Mouse (Mus musculus) G1E (cell line): ENCODE results near the gene Sbk3. TPM values are rescaled to one million over a fixed set of nuclear protein-coding genes. Genes with fewer than 3 reads are reported as not detected.

Experiments used
- ATAC-seq: 2 replicates; pipeline ENCODE4 v1.8.0; 2016; ENCODE audit warnings: mild to moderate bottlenecking; ENCODE audit not compliant: insufficient number of reproducible peaks, poor library complexity, low FRiP score, severe bottlenecking; ENCODE audit errors: extremely low read depth
- DNase-seq: peaks from one replicate; pipeline ENCODE4 v3.0.0; 2012; ENCODE audit warnings: low spot score
- H3K27me3 ChIP-seq: 2 replicates; pipeline ENCODE4 v1.6.1; 2012; ENCODE audit warnings: mild to moderate bottlenecking, low read length, inconsistent platforms; ENCODE audit not compliant: insufficient read depth
- H3K36me3 ChIP-seq: replicated peaks from 2 replicates; pipeline ENCODE3; 2012; ENCODE audit warnings: mild to moderate bottlenecking, inconsistent platforms
- H3K4me1 ChIP-seq: 2 replicates; pipeline ENCODE4 v1.6.1; 2012; ENCODE audit warnings: low read depth, low read length, inconsistent platforms, mixed read lengths; ENCODE audit not compliant: insufficient read depth
- H3K4me3 ChIP-seq: 2 replicates; pipeline ENCODE4 v1.5.1; 2012; ENCODE audit warnings: low read depth, mild to moderate bottlenecking, inconsistent platforms, low read length, moderate library complexity, mixed read lengths
- H3K9me3 ChIP-seq: replicated peaks from 2 replicates; pipeline ENCODE4 v1.6.1; 2012; ENCODE audit warnings: inconsistent platforms
- CTCF ChIP-seq: IDR thresholded peaks from 2 replicates; pipeline ENCODE4 v1.5.1; 2012; ENCODE audit warnings: low read depth, low read length, inconsistent platforms, mixed read lengths
- GATA1 ChIP-seq: IDR thresholded peaks from 2 replicates; pipeline ENCODE4 v1.6.1; 2012; ENCODE audit warnings: borderline replicate concordance, low read length, inconsistent platforms, mixed read lengths
- GATA2 ChIP-seq: IDR thresholded peaks from 2 replicates; pipeline ENCODE4 v1.6.1; 2012; ENCODE audit warnings: low read depth, low read length, inconsistent platforms, borderline replicate concordance
- POLR2AphosphoS5 ChIP-seq: IDR thresholded peaks from 2 replicates; pipeline ENCODE4 v1.6.1; 2012; ENCODE audit warnings: low read depth, low read length, inconsistent platforms; ENCODE audit not compliant: insufficient replicate concordance
- TAL1 ChIP-seq: conservative IDR thresholded peaks from 2 replicates; pipeline ENCODE4 v1.6.1; 2012; ENCODE audit warnings: low read depth, low read length, inconsistent platforms, mixed read lengths
- polyA plus RNA-seq: library from polyadenylated mRNA; stranded (reverse); fragments of >175 nt; gene quantifications from 2 replicates; pipeline ENCODE4 v1.2.3, GENCODE M21; 2012
- total RNA-seq, 2 experiments: library from RNA; stranded (forward) in 1 of 2; stranded (reverse) in 1 of 2; fragments of 200-1000 nt in 1 of 2; fragments of >200 nt in 1 of 2; fragmentation: Nextera tagmentation in 1 of 2; gene quantifications; 2 replicates each; pipeline ENCODE4 v1.2.3; 2014 to 2017

Gene Sbk3
- total and polyA plus RNA-seq, 3 experiments = 0.11 TPM; not detected in 2

DNA sequence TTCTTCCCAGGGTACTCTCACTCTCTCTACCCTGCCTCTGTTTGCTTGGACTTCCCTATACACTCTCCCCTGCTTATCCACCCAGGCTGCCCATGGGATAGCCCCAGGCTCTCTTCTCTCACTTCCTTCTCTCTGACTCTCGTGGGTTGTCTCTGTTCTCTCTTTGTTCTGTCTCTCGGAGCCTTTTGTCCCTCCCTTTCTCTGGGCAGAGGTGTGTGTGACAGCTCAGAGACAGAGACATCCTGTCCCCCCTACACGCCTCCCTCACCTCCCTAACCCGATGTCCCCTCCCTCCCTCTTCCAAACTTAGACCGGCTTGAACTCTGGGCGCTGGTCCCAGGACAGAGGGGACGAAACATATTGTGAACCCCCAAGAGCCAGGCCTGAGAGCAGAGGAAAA is 742 bp upstream of the Sbk3 start:
- H3K27me3 ChIP-seq = peaks cover 26% of the 10 kb centered on the region
- ATAC-seq = no peak
- TF ChIP-seq CTCF (no peak), TAL1 (no peak), POLR2AphosphoS5 (no peak), GATA2 (no peak), GATA1 (no peak)

DNA sequence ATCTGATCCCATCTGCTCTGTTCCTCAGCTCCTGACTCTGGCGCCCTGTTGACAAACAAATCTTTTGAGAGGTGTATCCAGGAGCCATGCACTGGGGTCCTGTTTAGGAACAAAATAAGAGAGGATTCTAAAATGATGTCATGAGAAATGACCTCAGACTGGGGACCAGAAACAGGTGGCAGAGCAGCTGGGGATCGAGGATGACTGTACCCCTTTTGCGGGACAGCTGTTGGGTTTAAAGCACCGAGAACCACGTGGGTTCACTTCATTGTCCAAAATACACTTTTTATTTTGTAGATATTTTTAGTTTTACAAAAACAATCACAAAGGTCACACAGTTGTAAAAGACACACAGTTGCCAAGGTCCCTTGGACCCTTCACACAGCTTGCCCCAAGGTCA is 6.0 kb downstream of the Sbk3 start:
- no peaks in the 10 kb centered on the region for H3K4me1 ChIP-seq
- TF ChIP-seq TAL1 = no peak
- TF ChIP-seq GATA1 = no peak
- TF ChIP-seq POLR2AphosphoS5 = no peak
- TF ChIP-seq CTCF = no peak
- no peak for TF ChIP-seq GATA2
- ATAC-seq (no peak), DNase-seq (no peak)
- no peaks in the 10 kb centered on the region for H3K9me3 ChIP-seq
- no peaks in the 10 kb centered on the region for H3K36me3 ChIP-seq
- H3K27me3 ChIP-seq = peaks cover 11% of the 10 kb centered on the region
- H3K4me3 ChIP-seq = no peak overlapping the region

More for the DNA sequence above, 742 bp upstream of the Sbk3 start:
- no peak overlapping the region for H3K4me3 ChIP-seq
- no peak for DNase-seq
- no peaks in the 10 kb centered on the region for H3K36me3 ChIP-seq
- H3K4me1 ChIP-seq = peaks cover 2% of the 10 kb centered on the region; the same call in 1 of the 2 replicates
- H3K9me3 ChIP-seq = peaks cover under 1% of the 10 kb centered on the region

DNA sequence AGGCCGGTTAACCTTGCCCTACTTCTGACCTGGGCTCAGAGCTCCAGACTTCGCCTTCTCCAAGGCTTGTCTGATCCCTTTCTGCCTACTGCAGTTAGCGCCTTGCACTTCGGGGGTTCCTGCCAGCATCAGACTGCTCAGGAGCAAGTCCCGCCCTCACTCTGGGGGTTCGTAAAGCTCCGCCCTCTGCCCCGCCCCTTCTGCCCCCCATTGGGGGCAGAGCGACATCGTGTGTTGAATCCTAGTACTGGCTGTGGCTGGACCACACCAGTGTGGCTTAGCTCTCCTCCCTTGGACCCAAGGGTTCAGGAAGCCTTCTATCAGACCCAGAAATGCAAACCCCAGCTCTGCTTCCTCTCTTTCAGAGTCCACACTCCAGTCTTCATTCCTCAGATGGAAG is 6.7 kb downstream of the Sbk3 start, which contains the start of gene Sbk2:
Gene Sbk2, minus strand, starts transcription at position 135 of the 400 bp plus-strand sequence.
- no peak within 1 kb of the TSS for H3K4me3 ChIP-seq
- H3K27me3 ChIP-seq = peaks cover 11% of the 10 kb centered on the region
- DNase-seq = no peak
- H3K9me3 ChIP-seq = no peaks in the 10 kb centered on the region
- TF ChIP-seq POLR2AphosphoS5 (no peak), GATA2 (no peak), CTCF (no peak), TAL1 (no peak), GATA1 (no peak)
- no peaks in the 10 kb centered on the region for H3K4me1 ChIP-seq
- no peaks in the 10 kb centered on the region for H3K36me3 ChIP-seq
- peak; percentile 40; the same call in 1 of the 2 replicates for ATAC-seq

DNA sequence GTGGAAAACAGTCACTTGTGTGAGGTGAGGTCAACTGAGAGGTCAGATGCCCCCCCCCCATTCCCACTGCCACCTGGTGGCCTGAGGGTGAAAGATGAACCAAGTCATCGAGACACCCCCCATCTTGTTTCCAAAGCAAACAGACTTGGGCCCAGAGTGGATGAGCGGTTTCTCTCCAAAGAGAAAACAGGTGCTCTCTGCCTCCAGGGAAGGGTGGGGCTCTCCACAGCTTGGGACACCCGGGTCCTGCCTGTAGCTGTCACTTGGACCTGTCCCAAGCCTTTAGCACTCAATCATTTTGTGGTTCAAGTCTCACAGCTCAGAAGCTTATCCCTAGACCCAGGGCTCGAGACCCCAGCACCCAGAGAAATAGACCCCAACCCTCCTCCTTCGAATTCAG is 7.4 kb downstream of the Sbk3 start:
- DNase-seq (no peak), ATAC-seq (no peak)
- Histone ChIP-seq H3K9me3 (no peaks in the 10 kb centered on the region), H3K4me3 (no peak overlapping the region), H3K36me3 (no peaks in the 10 kb centered on the region), H3K4me1 (no peaks in the 10 kb centered on the region), H3K27me3 (peaks cover 11% of the 10 kb centered on the region)
- TF ChIP-seq GATA2 (no peak), GATA1 (no peak), CTCF (no peak), POLR2AphosphoS5 (no peak), TAL1 (no peak)

DNA sequence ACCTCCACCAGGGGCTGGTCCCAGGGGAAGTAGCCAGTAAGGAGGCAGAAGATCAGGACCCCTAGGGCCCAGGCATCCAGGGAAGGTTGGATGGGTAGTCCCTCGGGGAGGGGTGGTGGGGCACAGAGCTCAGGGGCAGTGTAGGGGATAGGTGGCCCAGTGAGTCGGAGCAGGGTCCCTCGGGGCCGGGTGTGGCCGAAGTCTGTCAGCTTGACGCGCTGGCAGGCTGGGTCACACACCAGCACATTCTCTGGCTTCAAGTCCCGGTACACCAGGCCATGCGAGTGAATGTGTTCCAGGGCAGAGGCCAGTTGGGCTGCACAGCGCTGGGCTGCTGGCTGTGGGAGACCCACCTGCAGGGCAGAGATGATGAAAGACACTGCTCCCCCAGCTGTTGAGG is 13.6 kb downstream of the Sbk3 start:
- no peak for TF ChIP-seq GATA1
- no peak for TF ChIP-seq GATA2
- no peak for TF ChIP-seq TAL1
- TF ChIP-seq POLR2AphosphoS5 = no peak
- TF ChIP-seq CTCF = no peak
- no peaks in the 10 kb centered on the region for H3K4me1 ChIP-seq
- no peak overlapping the region for H3K4me3 ChIP-seq
- no peaks in the 10 kb centered on the region for H3K9me3 ChIP-seq
- H3K36me3 ChIP-seq = no peaks in the 10 kb centered on the region
- no peak for DNase-seq
- ATAC-seq = no peak
- peaks cover 3% of the 10 kb centered on the region; the same call in 1 of the 2 replicates for H3K27me3 ChIP-seq

DNA sequence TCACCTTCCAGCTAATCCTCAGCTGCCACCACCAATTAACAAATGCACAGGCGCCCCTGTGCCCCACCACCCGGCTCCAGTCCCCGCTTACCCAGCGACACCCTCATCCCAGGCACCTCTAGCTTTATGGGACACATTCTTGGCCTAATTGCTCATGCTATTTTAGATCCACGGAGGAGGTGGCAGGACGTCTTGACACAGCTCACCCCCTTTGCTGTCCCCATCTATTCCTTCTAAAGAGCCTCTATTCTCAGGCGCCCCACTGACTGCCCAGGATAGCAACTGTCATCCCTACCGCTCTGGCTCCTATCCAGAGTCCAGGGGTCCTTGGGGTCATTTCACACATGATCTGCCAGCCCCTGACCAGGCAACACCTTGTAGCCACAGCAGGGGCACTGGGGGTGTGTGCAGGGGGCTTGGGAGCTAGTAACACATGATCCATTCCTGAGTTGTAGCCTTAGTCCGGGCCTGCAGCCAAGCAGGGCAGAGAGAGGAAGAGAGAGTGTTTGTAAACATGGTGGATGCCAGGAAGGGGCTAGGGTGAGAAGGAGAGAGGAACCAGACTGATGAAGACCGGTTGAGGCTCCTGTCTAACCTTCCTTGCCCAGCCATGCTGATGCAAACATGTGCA is 17.0 kb downstream of the Sbk3 start:
- H3K4me1 ChIP-seq = no peaks in the 10 kb centered on the region
- ATAC-seq (no peak), DNase-seq (no peak)
- no peaks in the 10 kb centered on the region for H3K36me3 ChIP-seq
- TF ChIP-seq POLR2AphosphoS5 = no peak
- no peak for TF ChIP-seq TAL1
- H3K9me3 ChIP-seq = no peaks in the 10 kb centered on the region
- H3K4me3 ChIP-seq = no peak overlapping the region
- H3K27me3 ChIP-seq = peaks cover 11% of the 10 kb centered on the region
